Mouse (Mus musculus) stomach, embryonic 15.5 days (tissue): Measurements from ENCODE around the gene 3830406C13Rik. TPM values are rescaled to one million over a fixed set of nuclear protein-coding genes. Genes with fewer than 3 reads are reported as not detected.
A peak's percentile ranks its signal among the peaks of the same experiment; 100 is the strongest.

ENCODE experiments used
- ATAC-seq: fragments of 200-750 bp; cut with Nextera tagmentation; 2 replicates; pipeline ENCODE4 v1.8.0; 2017; ENCODE audit warnings: low read depth, moderate number of reproducible peaks, moderate TSS enrichment; ENCODE audit not compliant: insufficient read depth, low FRiP score
- H3K27ac ChIP-seq: fragments of 300-500 bp; sonication (generic); 2 replicates; pipeline ENCODE4 v1.5.1; 2015; ENCODE audit warnings: mild to moderate bottlenecking, inconsistent platforms
- H3K27me3 ChIP-seq: fragments of 300-500 bp; sonication (generic); replicated peaks from 2 replicates; pipeline ENCODE4 v1.6.1; 2015; ENCODE audit warnings: inconsistent platforms
- H3K36me3 ChIP-seq: fragments of 300-500 bp; sonication (generic); 2 replicates; pipeline ENCODE4 v1.6.1; 2015; ENCODE audit warnings: inconsistent platforms
- H3K4me1 ChIP-seq: fragments of 300-500 bp; sonication (generic); 2 replicates; pipeline ENCODE4 v1.6.1; 2015; ENCODE audit warnings: inconsistent platforms
- H3K4me2 ChIP-seq: fragments of 300-500 bp; sonication (generic); 2 replicates; pipeline ENCODE4 v1.6.1; 2015; ENCODE audit warnings: mild to moderate bottlenecking, inconsistent platforms
- H3K4me3 ChIP-seq: fragments of 300-500 bp; sonication (generic); replicated peaks from 2 replicates; pipeline ENCODE4 v1.5.1; 2015; ENCODE audit warnings: inconsistent platforms
- H3K9ac ChIP-seq: fragments of 300-500 bp; sonication (generic); 2 replicates; pipeline ENCODE4 v1.6.1; 2015; ENCODE audit warnings: inconsistent platforms
- H3K9me3 ChIP-seq: fragments of 300-500 bp; sonication (generic); 2 replicates; pipeline ENCODE4 v1.6.1; 2016; ENCODE audit warnings: inconsistent platforms
- WGBS: fragments of 180-500 bp; shearing (Covaris S2); methylation state at CpG from one replicate; pipeline ENCODE4 v1.1.7; 2015; 5-methylcytosine and 5-hydroxymethylcytosine counted together
- polyA plus RNA-seq: library from polyadenylated mRNA; unstranded; fragments of >200 nt; fragmentation: Nextera tagmentation; extraction: Ambion mirVana; gene quantifications from 2 replicates; pipeline ENCODE4 v1.2.1, GENCODE M21; 2015

The 3830406C13Rik gene
- polyA plus RNA-seq, 1 experiment from 2014 or later: 52.8 TPM

DNA sequence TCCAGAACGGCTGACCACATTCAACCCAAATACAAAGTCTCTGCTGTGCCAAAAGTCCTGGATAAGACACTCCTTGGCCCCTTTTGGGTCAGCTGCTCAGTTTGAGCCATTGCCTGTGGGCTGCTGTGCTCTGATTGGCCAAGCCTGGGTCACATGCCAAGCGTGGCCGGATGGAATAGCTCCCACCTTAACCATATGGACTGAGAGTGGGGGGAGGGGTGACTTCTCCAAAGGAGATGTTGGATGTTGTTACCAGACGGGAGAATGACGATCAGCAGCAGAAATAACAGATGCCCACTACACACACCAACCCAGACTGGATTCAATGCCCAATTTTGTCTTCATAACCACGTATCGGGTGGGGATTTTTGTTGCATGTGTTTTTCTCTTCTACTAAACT is 51.0 kb downstream of the 3830406C13Rik start:
- Histone ChIP-seq H3K27ac (no peak overlapping the region), H3K27me3 (peaks cover 52% of the 10 kb centered on the region), H3K4me2 (no peak overlapping the region), H3K36me3 (no peaks in the 10 kb centered on the region), H3K9me3 (no peaks in the 10 kb centered on the region), H3K4me1 (0 out of 2 replicates have a peak, but pooled peaks cover under 1% of the 10 kb centered on the region), H3K9ac (no peak overlapping the region), H3K4me3 (no peak overlapping the region)
- no peak for ATAC-seq
- WGBS: 45% methylated on average over 7 of the region's 7 CpGs

DNA sequence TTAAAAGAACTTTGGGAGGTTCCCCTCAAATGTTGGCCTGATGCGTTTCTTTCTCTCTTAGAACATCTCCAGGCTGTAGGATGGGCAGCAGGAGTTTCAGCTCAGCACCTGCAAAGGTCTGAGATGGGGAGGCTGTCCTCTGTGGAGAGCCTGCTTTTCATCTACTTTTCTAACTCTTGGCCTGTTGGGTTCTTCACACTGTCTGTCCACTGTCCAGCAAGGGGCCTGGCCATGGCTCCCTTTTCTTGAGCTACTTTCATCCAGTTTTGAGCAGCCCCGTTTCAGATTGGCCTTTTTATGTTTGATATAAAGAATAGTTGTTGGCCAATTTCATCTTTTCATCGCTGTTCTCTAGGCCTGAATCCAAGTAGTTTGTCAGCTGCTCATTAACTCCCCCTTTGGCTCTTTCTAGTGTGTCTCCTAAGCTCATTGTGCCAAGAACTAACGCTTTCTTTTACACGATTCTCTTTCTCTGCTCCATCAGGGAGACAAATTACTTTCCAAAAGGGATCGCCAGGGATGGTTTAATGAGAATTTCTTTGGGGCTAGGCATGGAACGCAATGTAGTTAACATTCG is 53.5 kb downstream of the 3830406C13Rik start:
- Histone ChIP-seq H3K9me3 (no peaks in the 10 kb centered on the region), H3K27me3 (peaks cover 75% of the 10 kb centered on the region), H3K4me3 (no peak overlapping the region), H3K4me2 (no peak overlapping the region), H3K36me3 (no peaks in the 10 kb centered on the region), H3K9ac (no peak overlapping the region), H3K27ac (no peak overlapping the region), H3K4me1 (0 out of 2 replicates have a peak, but pooled peaks cover 9% of the 10 kb centered on the region)
- no peak for ATAC-seq
- WGBS: 11% methylated on average over 8 of the region's 8 CpGs

DNA sequence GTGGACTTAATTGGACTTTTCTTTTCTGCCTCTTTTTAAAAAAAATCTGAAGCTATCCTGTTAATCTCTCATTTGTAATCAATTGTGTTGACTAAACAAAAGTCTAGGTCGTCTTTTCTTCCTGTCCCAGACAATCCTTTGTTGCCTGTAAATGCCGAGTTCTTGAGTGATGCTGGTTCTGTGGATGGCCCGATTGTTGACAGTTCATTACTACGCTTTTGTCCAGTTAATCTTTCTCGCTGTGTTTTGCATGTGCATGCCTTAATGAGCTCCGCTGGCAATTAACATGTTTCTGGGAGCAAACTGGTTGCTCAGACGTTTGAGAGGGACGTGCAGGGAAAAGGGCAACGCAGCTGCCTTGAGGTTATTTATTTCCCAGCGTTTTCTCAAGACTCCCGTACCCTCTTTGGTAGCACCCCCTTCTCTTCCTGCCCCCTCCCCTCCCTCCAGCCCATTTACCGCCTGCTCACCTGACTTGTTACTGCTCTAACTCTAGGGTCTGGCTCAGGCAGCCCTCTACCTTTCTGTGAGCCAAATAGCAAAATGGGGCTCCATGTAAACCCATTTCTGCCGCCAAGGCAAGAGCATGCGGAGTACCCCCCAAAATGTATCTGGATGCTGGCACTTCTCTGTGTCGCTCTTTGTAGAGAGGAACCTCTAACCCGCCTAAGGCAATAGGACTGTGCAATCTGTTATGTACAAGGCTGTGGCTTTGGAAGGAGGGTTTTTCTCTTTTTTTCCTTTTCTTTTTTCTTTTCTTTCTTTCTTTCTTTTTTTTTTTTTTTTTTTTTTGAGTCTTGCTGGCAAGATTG is 54.2 kb downstream of the 3830406C13Rik start:
- Histone ChIP-seq H3K4me1 (0 out of 2 replicates have a peak, but pooled peaks cover 9% of the 10 kb centered on the region), H3K27ac (no peak overlapping the region), H3K27me3 (peaks cover 82% of the 10 kb centered on the region), H3K4me3 (no peak overlapping the region), H3K9ac (no peak overlapping the region), H3K9me3 (no peaks in the 10 kb centered on the region), H3K4me2 (no peak overlapping the region), H3K36me3 (no peaks in the 10 kb centered on the region)
- WGBS: 4% methylated on average over 16 of the region's 16 CpGs
- ATAC-seq: no peak

DNA sequence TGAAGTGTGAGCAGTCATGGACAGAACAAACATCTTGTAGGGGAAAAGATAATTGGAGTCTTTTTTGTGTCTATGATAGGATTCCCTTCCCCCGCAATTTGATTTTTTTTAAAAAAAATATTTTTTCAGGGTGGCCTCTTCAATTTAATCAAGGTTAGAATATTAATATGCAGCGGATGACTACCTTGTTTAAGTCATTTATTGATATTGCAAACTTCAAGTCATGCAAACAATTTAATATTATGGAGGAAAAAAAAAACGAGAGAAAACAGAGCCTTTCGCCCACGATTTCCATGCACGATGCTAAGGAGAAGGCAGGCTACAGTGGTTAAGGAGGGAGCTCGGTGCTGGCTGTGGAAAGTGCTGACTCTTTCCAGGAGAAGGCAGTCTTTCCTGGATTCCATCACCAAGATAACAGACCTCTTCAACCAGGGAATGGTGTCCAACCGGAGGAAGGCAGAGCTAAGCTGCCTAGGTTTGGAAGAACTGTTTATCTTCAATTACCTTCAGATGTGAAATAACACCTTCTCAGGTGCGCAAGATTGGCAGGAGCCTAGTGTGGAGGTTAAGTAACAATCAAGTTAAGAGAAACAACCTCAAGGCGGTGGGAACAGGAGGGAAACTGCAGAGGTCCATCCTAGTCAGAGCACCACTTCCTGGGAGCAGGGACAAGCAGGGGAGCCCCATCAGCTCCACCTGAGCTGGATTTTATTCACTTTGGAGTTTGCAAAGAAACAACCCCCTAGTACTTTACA is 55.0 kb downstream of the 3830406C13Rik start:
- Histone ChIP-seq H3K4me1 (0 out of 2 replicates have a peak, but pooled peaks cover 9% of the 10 kb centered on the region), H3K36me3 (no peaks in the 10 kb centered on the region), H3K9me3 (no peaks in the 10 kb centered on the region), H3K27me3 (peaks cover 90% of the 10 kb centered on the region), H3K4me2 (no peak overlapping the region), H3K27ac (no peak overlapping the region), H3K9ac (no peak overlapping the region), H3K4me3 (no peak overlapping the region)
- ATAC-seq: no peak
- 2% methylated on average over 10 of the region's 10 CpGs for WGBS

DNA sequence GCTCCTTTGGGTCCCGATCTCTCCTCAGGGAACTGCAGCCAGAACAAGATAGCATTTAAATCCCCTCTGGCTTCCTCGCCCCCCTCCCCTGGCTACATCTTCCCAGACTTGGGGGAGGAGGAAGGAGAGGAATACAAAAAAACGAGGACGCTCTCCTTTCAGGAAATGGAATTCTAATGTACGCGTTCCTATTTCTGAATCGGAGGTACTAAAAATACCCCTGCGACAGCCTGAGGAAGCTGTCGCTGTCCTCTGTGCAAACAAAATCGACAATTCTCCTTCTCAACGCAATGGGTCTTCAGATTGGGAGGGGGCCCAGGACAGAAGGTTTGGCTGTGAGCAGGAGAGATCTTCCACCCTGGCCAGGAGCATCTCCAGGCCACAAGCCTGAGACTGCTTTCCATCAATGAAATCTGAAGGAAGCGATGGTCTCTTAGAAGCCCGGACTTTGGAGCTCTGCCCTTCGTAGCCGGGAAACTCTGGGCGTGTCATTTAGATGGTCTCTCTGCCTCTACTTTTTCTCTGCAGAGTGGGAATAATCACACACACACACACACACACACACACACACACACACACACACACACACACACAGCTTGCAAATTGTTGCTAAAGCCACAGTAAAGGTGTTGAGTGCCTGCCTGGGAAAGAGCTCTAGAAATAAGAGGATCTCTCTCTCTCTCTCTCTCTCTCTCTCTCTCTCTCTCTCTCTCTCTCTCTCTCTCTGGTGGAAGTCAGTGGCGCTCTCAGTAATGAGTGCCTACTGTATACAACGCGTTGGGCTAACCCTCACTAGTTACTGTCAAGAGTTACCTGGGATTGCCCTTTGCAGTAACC is 56.5 kb downstream of the 3830406C13Rik start:
- peaks cover 18% of the 10 kb centered on the region for H3K4me1 ChIP-seq
- H3K36me3 ChIP-seq: no peaks in the 10 kb centered on the region
- H3K9ac ChIP-seq: no peak overlapping the region
- WGBS: 5% methylated on average over 19 of the region's 19 CpGs
- ATAC-seq: no peak
- no peak overlapping the region for H3K4me3 ChIP-seq
- H3K4me2 ChIP-seq: no peak overlapping the region
- H3K9me3 ChIP-seq: no peaks in the 10 kb centered on the region
- no peak overlapping the region for H3K27ac ChIP-seq
- peaks cover 91% of the 10 kb centered on the region for H3K27me3 ChIP-seq

DNA sequence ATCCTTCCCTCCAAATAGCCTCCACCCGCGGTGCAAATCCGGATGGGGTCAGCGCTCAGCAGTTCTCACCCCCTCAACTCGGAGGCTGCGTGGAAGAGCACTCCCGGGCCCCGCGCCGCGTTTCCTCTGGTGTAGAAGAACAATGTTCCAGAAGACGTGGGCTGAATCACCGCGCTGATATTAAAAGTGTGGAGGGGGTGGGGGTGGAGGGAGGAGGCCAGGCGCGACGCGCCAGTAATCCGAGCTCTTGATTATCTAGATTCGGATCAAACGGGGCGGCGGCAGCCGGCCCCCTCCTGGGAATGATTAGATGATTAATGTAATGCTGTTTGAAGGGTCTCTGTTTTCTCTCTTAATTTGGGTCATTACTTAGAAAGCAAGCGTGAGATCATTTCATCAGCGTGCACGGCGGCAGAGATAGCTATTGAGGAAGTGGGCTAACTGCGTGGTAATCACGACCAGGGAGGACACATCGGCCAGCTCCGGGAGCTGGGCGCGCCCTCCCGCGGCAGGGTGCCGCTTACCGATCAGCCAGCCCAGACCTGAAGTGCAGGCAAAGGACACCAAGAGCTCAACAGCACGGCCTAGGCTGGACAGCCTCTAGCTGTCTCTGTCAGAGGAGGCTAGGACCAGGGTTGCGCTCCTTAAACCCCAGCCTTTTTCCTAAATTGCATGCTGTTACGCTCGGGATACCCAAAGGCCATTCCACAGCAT is 57.3 kb downstream of the 3830406C13Rik start:
- Histone ChIP-seq H3K36me3 (no peaks in the 10 kb centered on the region), H3K27me3 (peaks cover 91% of the 10 kb centered on the region), H3K9me3 (no peaks in the 10 kb centered on the region), H3K27ac (no peak overlapping the region), H3K4me1 (peaks cover 25% of the 10 kb centered on the region), H3K4me3 (peak overlapping the region; percentile 10; the same call in 1 of the 2 replicates), H3K4me2 (peak overlapping the region; percentile 14; the same call in 1 of the 2 replicates), H3K9ac (no peak overlapping the region)
- WGBS: under 1% methylated on average over 42 of the region's 42 CpGs
- no peak for ATAC-seq

DNA sequence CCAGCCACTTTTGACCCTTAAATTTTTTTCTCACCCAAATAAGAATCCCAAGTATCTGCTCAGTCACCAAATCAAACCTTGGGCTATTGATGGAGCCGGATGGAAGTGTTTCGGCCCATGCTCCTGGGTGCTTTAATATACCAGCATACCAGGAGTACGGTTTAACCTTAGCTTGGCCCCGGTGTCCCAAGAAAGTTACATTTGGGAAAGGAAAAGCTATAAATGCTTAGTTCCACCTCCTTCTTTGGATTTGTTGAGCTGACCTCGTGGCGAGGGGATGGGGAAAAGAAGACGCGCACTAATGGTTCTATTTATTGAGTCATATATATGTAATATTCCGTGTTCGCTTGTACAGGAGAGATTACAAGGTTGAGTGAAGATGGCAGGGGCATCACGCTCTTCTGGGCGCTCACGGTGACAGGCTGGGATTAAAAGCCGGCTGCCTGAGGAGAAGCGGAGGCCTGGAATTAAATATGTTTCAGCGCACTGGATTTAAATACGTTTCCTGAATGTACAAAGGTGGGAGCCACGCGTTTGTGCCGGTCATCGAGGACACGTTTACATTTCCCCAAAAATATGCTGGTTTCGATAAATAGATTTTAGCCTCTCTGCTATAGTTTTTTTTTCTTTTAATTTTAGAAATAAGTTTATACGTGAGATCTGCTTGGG is 58.0 kb downstream of the 3830406C13Rik start:
- ATAC-seq: no peak
- WGBS: 5% methylated on average over 24 of the region's 24 CpGs
- Histone ChIP-seq H3K27me3 (peaks cover 92% of the 10 kb centered on the region), H3K36me3 (no peaks in the 10 kb centered on the region), H3K27ac (no peak overlapping the region), H3K4me1 (peaks cover 32% of the 10 kb centered on the region), H3K4me3 (no peak overlapping the region), H3K9ac (no peak overlapping the region), H3K9me3 (no peaks in the 10 kb centered on the region), H3K4me2 (no peak overlapping the region)

DNA sequence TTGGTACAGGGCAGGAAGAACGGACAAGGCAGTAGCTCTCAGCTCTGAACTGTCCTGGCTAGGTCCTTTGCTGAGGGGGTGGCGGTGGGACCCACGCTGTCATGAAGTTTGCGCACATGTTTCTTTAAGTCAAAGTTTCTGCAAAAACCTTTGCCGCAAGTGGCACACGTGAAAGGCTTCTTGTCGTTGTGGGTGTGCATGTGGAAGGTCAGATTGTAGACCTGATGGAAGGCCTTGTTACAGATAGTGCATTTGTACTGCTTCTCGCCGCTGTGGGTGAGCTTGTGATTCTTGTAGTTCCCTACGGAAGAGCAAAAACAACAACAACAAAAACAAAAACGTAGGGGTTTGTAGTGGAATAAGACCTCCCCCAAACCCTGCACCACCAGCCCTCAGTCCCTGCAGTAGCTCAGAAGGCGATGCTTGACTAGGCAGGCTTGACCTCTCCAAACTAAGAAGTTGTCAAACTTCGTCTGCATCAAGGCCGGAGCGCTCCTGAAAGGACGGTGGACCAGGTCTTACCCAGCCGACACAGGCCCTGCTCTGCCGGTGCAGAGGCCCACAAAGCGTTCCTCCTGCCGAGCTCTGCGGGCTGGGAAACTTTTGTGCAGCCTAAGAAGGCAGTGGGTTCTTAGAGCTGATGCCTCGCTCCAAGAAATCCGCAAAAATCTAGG is 58.6 kb downstream of the 3830406C13Rik start:
- peaks cover 32% of the 10 kb centered on the region for H3K4me1 ChIP-seq
- peaks cover 92% of the 10 kb centered on the region for H3K27me3 ChIP-seq
- no peaks in the 10 kb centered on the region for H3K36me3 ChIP-seq
- no peak for ATAC-seq
- no peaks in the 10 kb centered on the region for H3K9me3 ChIP-seq
- WGBS: 5% methylated on average over 23 of the region's 23 CpGs
- no peak overlapping the region for H3K9ac ChIP-seq
- no peak overlapping the region for H3K27ac ChIP-seq
- no peak overlapping the region for H3K4me2 ChIP-seq
- no peak overlapping the region for H3K4me3 ChIP-seq

DNA sequence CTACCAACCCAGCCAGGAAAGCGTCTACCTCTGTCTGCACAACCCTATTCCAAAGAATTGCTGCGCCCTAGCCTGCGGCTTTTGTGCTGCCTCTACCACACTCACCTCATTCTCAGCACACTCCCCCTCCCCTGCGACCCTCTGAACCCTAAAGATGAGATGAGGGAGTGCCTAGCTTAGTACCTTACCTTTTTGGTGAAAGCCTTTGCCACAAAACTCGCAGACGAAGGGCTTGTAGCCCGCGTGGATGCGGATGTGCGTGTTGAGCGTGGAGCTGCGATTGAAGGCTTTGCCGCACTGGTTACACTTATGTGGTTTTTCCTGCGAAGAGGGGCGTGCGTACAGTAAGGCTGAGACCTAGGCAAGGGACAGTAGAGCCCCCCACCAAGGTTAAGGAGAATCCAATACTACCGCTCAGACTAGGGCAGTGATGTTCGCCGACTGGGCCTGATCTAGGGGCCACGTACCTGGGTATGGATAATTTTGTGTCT is 59.5 kb downstream of the 3830406C13Rik start:
- no peaks in the 10 kb centered on the region for H3K9me3 ChIP-seq
- no peak overlapping the region for H3K4me3 ChIP-seq
- no peaks in the 10 kb centered on the region for H3K36me3 ChIP-seq
- peaks cover 32% of the 10 kb centered on the region for H3K4me1 ChIP-seq
- no peak overlapping the region for H3K4me2 ChIP-seq
- H3K9ac ChIP-seq: no peak overlapping the region
- no peak for ATAC-seq
- H3K27ac ChIP-seq: no peak overlapping the region
- WGBS: 4% methylated on average over 20 of the region's 20 CpGs
- H3K27me3 ChIP-seq: peaks cover 94% of the 10 kb centered on the region

DNA sequence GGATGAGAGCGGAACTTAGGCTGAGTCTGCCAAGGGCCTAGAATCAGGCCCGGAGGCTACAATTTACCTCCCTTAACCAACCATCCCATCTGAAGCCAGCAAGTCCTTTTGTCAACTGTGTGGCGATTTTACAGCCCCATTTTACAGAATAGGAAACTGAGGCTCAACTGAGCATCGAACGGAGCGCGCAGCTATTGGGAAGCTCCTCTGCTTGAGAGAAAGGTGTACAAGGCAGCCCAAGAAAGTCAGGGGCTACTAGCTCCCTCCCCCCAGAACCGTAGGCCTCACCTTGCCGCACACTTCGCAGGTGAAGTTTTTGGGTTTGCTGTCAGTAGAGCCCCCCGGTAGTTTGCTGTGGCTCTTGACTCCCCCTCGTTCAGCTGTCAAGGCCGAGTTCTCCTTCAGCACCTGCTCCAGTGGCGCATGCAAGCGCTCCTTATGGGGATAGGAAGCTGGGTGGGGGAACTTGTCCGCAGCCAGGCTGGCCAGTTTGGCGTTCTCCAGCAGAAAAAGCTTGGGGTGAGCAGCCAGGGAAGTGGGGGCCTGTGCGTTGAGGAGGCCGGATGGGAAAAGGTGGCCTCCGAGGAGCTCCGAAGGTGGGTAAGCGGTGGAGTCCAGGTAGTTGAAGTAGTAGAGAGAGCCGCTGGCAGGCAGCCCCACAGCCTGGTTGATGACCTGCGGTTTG is 60.2 kb downstream of the 3830406C13Rik start:
- H3K4me3 ChIP-seq: peak overlapping the region; percentile 16; the same call in 1 of the 2 replicates
- peaks cover 32% of the 10 kb centered on the region for H3K4me1 ChIP-seq
- ATAC-seq: no peak
- no peaks in the 10 kb centered on the region for H3K9me3 ChIP-seq
- H3K9ac ChIP-seq: no peak overlapping the region
- peaks cover 96% of the 10 kb centered on the region for H3K27me3 ChIP-seq
- H3K27ac ChIP-seq: no peak overlapping the region
- no peaks in the 10 kb centered on the region for H3K36me3 ChIP-seq
- 5% methylated on average over 24 of the region's 24 CpGs for WGBS
- peak overlapping the region; percentile 44 for H3K4me2 ChIP-seq
